Mouse (Mus musculus) myocyte (in vitro differentiated cells): ENCODE results near the gene Plxna4.

Experiments used
- E2F4 ChIP-seq: IDR thresholded peaks from one replicate; pipeline ENCODE4 v1.6.1; 2011; ENCODE audit warnings: mild to moderate bottlenecking, control low read depth, moderate library complexity; ENCODE audit not compliant: insufficient read depth
- MYOG ChIP-seq, 3 experiments: IDR thresholded peaks; one replicate each; pipeline ENCODE4 v1.6.1; 2011; ENCODE audit warnings: control low read depth in 2 of 3, low read depth in 2 of 3, mild to moderate bottlenecking in 2 of 3; ENCODE audit not compliant: insufficient read length in 2 of 3, control insufficient read depth in 1 of 3, insufficient read depth in 1 of 3
- POLR2A ChIP-seq: IDR thresholded peaks from one replicate; pipeline ENCODE4 v1.6.1; 2011; ENCODE audit warnings: low read depth, mild to moderate bottlenecking, control low read depth, moderate library complexity; ENCODE audit not compliant: insufficient read length
- POLR2AphosphoS2 ChIP-seq: IDR thresholded peaks from one replicate; pipeline ENCODE4 v1.6.1; 2011; ENCODE audit warnings: low read depth, control low read depth; ENCODE audit not compliant: insufficient read length
- REST ChIP-seq: IDR thresholded peaks from one replicate; pipeline ENCODE4 v1.6.1; 2011; ENCODE audit warnings: mild to moderate bottlenecking, control low read depth, moderate library complexity; ENCODE audit not compliant: insufficient read depth, insufficient read length
- TCF12 ChIP-seq: IDR thresholded peaks from one replicate; pipeline ENCODE4 v1.6.1; 2011; ENCODE audit warnings: mild to moderate bottlenecking, control low read depth; ENCODE audit not compliant: poor library complexity, insufficient read depth, severe bottlenecking
- TCF3 ChIP-seq: IDR thresholded peaks from one replicate; pipeline ENCODE4 v1.6.1; 2011; ENCODE audit warnings: low read depth, control low read depth; ENCODE audit not compliant: insufficient read length

DNA sequence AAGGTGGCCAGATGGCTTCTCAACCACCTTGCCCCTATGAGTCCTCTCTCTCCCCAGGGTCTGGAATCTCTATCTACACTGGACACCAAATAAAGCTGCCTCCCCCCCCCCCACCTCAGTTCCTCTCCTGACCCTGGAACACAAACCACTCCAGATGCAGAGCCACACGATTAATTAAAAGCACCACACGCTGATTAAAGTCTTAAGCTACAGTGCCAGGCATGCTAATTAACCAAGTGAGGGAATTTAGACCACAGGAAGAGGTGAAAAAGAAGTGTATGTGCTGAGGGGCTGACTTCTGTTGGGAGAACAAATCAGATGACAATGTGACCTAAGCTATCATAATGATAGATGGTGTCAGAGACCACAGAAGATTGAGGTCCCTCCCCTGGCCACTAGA, 332.8 kb downstream of the Plxna4 start:
- TF ChIP-seq MYOG (IDR thresholded peaks at IDR 0.05; ENCODE audit: control insufficient read depth in 1 of 3, insufficient read depth in 1 of 3, insufficient read length in 2 of 3, low read depth in 2 of 3) = no peak
- no peak for TF ChIP-seq POLR2A
- TF ChIP-seq E2F4 = no peak
- no peak for TF ChIP-seq POLR2AphosphoS2
- TF ChIP-seq TCF12 = no peak
- TF ChIP-seq REST = no peak
- TF ChIP-seq TCF3 = no peak
